Mouse (Mus musculus): ENCODE measurements at regions not wholly inside any gene's neighbourhood (a gene's known extent, or its start where the extent isn't known, plus 50 kb on each side); places are given as distances from the start of the nearest gene placed in this dataset.

- DNase-seq (ENCODE audit: low read depth, low spot score): no peak
Measured at GRCm38 (mm10) chr9:63043304-63043703, 55.6 kb upstream of the Pias1 start.

GRCm38 (mm10) chr9:63038031-63038430 is 50.3 kb upstream of the Pias1 start:
- no peak for DNase-seq (ENCODE audit: low read depth, low spot score)
